Mouse (Mus musculus): Measurements from ENCODE around the gene Mutyh. TPM values are rescaled to one million over a fixed set of nuclear protein-coding genes. Genes with fewer than 3 reads are reported as not detected.

Gene Mutyh
- polyA plus RNA-seq, 1 experiment = 10.7 TPM

DNA sequence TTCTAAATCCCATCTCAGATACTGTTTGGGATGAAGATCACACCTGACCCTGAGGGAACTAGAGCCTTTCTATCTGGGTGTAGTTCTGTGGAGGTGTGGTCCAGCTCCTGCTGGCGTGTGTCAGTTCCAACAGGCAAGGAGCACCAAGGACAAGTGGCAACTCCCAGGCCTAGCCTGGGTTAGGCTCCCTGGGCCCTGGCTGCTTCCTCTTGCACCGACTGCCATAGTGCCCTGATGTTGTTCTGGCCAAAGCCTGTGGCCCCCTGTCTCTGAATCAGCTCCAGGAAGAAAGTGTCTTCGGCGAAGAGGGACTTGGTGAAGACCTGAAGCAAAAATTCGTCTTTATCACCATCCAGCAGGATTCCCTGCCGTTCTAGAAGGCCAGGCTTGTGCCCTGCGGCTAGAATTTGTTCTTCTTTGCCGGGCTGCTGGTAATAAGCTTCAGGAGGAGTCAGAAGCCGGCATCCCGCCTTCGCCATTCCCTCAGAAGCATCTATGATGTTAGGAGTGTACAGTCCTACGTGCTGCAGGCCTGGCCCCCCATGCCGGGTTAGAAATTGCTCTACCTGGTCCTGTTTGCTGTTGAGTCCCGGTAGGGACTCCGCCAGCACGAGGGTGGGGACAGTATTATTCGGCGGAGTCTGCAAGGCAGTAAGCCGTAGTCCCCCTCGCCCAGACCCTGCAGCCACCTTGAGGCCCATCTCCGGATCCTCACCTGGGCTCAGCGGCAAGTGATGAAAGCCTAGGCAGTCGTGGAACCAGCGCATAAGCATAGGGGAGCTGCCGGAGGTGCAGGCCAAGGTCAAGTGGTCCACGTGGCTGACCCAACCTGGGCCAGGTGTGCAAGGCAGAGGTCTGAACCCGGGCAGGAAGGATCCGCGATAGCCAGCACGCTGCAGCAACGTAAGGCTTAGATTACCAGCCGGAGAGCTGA lies 12.7 kb downstream of the Mutyh start:
- no peak for TF ChIP-seq POLR2A (IDR thresholded peaks at IDR 0.05; ENCODE audit: low read depth, low read length)
- no peak for TF ChIP-seq CTCF (IDR thresholded peaks at IDR 0.05; ENCODE audit: extremely low read depth, insufficient read depth, insufficient read length, insufficient replicate concordance)
- Histone ChIP-seq H3K27me3 (ENCODE audit: control insufficient read depth, insufficient read depth, low read length) (peaks cover 8% of the 10 kb centered on the region; the same call in 1 of the 2 replicates), H3K4me1 (ENCODE audit: control insufficient read depth, insufficient read depth, insufficient read length) (peaks cover 13% of the 10 kb centered on the region; the same call in 1 of the 2 replicates), H3K36me3 (ENCODE audit: control insufficient read depth, insufficient read depth, low read length) (no peaks in the 10 kb centered on the region; the same call in 1 of the 2 replicates), H3K27ac (ENCODE audit: insufficient read depth, low read length) (no peak overlapping the region), H3K4me3 (ENCODE audit: extremely low read depth, insufficient read depth, insufficient read length) (peak overlapping the region; percentile 69; the same call in 1 of the 2 replicates)
- 52% methylated on average over 32 of the region's 32 CpGs for WGBS
- no peak for DNase-seq (ENCODE audit: low read depth in 1 of 2, low spot score in 2 of 2)

DNA sequence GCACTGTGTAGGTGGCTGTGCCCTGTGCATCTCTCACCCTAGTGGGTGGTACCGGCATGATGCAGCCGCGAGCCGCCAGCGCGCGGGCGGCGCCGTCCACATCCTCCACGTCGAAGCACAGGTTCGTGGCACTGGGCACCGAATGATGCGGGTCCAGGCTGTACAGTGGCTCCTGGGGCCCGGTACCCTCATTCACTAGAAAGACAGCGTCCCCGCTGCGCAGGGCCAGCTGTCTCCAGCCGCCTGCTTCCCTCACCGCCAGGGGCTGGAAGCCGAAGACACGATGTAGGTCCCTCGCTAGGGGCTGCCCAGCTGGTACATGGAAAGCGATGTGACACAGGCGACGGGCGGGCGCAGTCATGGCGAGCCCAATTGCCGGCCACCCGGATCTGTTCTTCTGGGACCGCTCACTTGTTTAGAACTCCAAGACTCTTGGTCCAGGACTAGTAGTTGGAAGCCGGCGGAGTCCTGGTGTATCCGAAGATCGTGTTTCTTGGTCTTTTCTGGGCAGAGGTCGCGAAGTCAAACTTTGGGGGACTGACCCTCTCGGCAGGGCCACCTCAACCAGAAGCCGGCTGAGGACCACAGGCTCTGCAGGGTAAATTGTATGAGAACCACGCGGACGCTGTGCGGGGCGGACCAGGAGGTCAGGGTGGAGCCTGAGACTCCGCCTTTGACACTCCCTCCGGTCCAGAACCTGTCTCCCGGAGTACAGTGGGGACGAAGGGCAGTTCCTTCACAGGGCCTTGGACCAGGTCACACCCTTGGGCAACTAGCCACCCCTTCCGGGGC lies 13.6 kb downstream of the Mutyh start:
- Histone ChIP-seq H3K36me3 (ENCODE audit: control insufficient read depth, insufficient read depth, low read length) (no peaks in the 10 kb centered on the region; the same call in 1 of the 2 replicates), H3K27ac (ENCODE audit: insufficient read depth, low read length) (no peak overlapping the region), H3K27me3 (ENCODE audit: control insufficient read depth, insufficient read depth, low read length) (peaks cover 8% of the 10 kb centered on the region; the same call in 1 of the 2 replicates), H3K4me3 (ENCODE audit: extremely low read depth, insufficient read depth, insufficient read length) (peak overlapping the region; percentile 69), H3K4me1 (ENCODE audit: control insufficient read depth, insufficient read depth, insufficient read length) (peaks cover 13% of the 10 kb centered on the region; the same call in 1 of the 2 replicates)
- peak in 1 of 2 experiments; percentile 30 for DNase-seq (ENCODE audit: low read depth in 1 of 2, low spot score in 2 of 2)
- WGBS = 1% methylated on average over 51 of the region's 51 CpGs
- TF ChIP-seq POLR2A (IDR thresholded peaks at IDR 0.05; ENCODE audit: low read depth, low read length) (no peak), CTCF (IDR thresholded peaks at IDR 0.05; ENCODE audit: extremely low read depth, insufficient read depth, insufficient read length, insufficient replicate concordance) (no peak; the same call in 1 of the 2 replicates)

DNA sequence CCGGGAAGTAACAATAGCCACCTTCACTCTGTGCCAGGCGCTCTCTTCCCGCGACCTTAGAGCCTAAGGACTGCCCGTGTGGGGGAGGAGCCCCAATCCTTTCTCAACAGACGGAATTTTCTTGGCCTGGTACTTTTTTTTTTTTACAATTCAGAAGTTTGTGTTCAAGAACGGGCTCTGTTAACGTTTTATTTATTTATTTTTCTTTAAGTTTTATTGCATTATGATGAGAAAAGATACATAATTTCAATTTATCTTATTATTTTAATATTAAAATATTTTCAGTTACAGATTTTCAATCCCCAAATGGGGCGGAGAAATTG lies 14.1 kb downstream of the Mutyh start, which contains the start of gene Hpdl:
Gene Hpdl (minus strand): TSS at position 14 of the 323 bp plus-strand sequence.
- Histone ChIP-seq H3K4me3 (ENCODE audit: extremely low read depth, insufficient read depth, insufficient read length) (peak within 1 kb of the TSS; percentile 69), H3K36me3 (ENCODE audit: control insufficient read depth, insufficient read depth, low read length) (no peaks in the 10 kb centered on the region; the same call in 1 of the 2 replicates), H3K4me1 (ENCODE audit: control insufficient read depth, insufficient read depth, insufficient read length) (peaks cover 13% of the 10 kb centered on the region; the same call in 1 of the 2 replicates), H3K27ac (ENCODE audit: insufficient read depth, low read length) (no peak within 1 kb of the TSS), H3K27me3 (ENCODE audit: control insufficient read depth, insufficient read depth, low read length) (peaks cover 8% of the 10 kb centered on the region; the same call in 1 of the 2 replicates)
- no peak for TF ChIP-seq CTCF (IDR thresholded peaks at IDR 0.05; ENCODE audit: extremely low read depth, insufficient read depth, insufficient read length, insufficient replicate concordance)
- TF ChIP-seq POLR2A (IDR thresholded peaks at IDR 0.05; ENCODE audit: low read depth, low read length) = no peak
- 12% methylated on average over 9 of the region's 9 CpGs for WGBS
- no peak for DNase-seq (ENCODE audit: low read depth in 1 of 2, low spot score in 2 of 2)

DNA sequence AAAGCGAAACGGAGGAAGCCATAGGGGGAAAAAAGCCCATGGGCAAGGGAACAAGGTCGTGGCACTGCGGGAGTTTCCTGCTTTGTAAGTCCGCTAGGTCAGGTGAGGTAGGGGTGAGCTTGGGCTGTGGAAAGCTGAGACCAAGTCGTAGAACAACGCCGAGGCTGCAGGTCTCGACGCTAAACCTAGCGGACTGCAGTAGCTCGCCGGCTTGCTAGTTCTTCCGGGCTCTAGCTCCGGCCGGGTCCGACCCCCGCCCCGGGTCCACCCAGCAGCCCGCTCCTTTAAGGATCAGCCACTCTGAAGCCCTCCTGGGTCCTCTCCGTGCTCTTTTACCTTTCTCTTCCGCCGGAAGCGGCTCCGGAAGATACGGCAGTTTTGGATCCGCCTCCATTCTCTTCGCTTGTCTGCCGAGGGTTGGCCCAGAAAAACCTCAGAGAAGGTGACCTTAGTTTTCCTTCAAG lies 17.1 kb downstream of the Mutyh start:
- H3K36me3 ChIP-seq (ENCODE audit: control insufficient read depth, insufficient read depth, low read length) = no peaks in the 10 kb centered on the region
- peak; percentile 38 to 68 for DNase-seq (ENCODE audit: low read depth in 1 of 2, low spot score in 2 of 2)
- H3K27ac ChIP-seq (ENCODE audit: insufficient read depth, low read length) = peak overlapping the region; percentile 83
- TF ChIP-seq POLR2A (IDR thresholded peaks at IDR 0.05; ENCODE audit: low read depth, low read length) (peak; percentile 38; the same call in 1 of the 2 replicates), CTCF (IDR thresholded peaks at IDR 0.05; ENCODE audit: extremely low read depth, insufficient read depth, insufficient read length, insufficient replicate concordance) (no peak)
- H3K4me1 ChIP-seq (ENCODE audit: control insufficient read depth, insufficient read depth, insufficient read length) = peaks cover 13% of the 10 kb centered on the region; the same call in 1 of the 2 replicates
- H3K4me3 ChIP-seq (ENCODE audit: extremely low read depth, insufficient read depth, insufficient read length) = peak overlapping the region; percentile 78
- peaks cover 8% of the 10 kb centered on the region; the same call in 1 of the 2 replicates for H3K27me3 ChIP-seq (ENCODE audit: control insufficient read depth, insufficient read depth, low read length)
- 2% methylated on average over 29 of the region's 29 CpGs for WGBS

DNA sequence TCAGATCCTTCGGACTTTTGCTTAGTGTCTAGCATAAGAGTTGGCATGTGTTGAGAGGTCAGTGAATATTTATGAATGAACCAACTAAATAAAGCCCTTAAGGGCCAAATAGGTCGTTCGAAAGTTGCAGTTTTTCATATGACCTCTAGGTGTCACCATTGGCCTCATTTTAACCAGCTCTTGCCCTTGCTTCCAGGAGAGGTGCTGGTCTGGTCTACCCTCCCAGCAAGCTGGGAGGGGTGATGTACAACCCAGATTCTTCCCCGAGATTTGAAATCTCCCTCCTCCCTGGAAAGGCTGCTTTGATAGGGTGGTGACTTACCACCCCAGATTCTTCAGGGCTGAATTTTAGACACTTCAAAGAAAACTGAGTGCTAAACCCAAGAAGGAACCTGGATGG lies 20.3 kb downstream of the Mutyh start:
- no peak overlapping the region for H3K27ac ChIP-seq (ENCODE audit: insufficient read depth, low read length)
- H3K27me3 ChIP-seq (ENCODE audit: control insufficient read depth, insufficient read depth, low read length) = no peaks in the 10 kb centered on the region
- WGBS = 2% methylated on average over 4 of the region's 4 CpGs
- H3K4me1 ChIP-seq (ENCODE audit: control insufficient read depth, insufficient read depth, insufficient read length) = peaks cover 6% of the 10 kb centered on the region; the same call in 1 of the 2 replicates
- TF ChIP-seq CTCF (IDR thresholded peaks at IDR 0.05; ENCODE audit: extremely low read depth, insufficient read depth, insufficient read length, insufficient replicate concordance) (peak; percentile 35; the same call in 1 of the 2 replicates), POLR2A (IDR thresholded peaks at IDR 0.05; ENCODE audit: low read depth, low read length) (no peak)
- H3K36me3 ChIP-seq (ENCODE audit: control insufficient read depth, insufficient read depth, low read length) = no peaks in the 10 kb centered on the region
- no peak overlapping the region for H3K4me3 ChIP-seq (ENCODE audit: extremely low read depth, insufficient read depth, insufficient read length)
- DNase-seq (ENCODE audit: low read depth in 1 of 2, low spot score in 2 of 2) = peak in 1 of 2 experiments; percentile 58

DNA sequence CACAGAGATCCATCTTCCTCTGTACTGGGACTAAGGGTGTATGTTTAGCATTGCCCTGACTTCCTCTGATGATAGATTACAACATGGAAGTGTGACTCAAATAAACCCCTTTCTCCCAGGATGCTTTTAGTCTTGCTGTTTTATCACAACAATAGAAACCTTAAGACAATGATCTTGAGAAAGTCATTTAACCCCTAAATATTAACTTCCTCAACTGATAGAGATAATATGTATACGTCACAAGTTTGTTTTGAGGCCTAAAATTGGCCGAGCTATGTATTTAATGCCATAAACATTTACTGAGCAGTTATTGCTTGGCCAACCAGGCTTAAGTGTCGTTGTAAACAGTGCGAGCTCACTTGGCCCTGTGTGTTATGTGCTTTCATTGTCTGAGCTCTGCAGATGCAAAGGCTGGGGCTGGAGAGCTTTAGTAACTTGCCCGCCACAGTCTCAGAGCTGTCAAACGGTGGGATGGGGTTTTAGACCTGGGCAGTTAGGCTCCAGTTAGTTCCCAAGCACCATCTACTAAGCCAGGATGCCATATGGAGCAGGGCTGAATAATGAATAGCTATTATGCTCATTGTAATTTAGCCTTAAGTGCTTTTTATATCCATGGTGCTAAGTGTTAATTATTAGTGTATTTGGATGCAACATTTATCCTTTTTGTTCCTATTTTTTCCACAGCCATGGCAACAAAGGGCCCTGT lies 22.0 kb downstream of the Mutyh start:
- Histone ChIP-seq H3K27me3 (ENCODE audit: control insufficient read depth, insufficient read depth, low read length) (no peaks in the 10 kb centered on the region), H3K27ac (ENCODE audit: insufficient read depth, low read length) (no peak overlapping the region)
- WGBS = 84% methylated on average over 6 of the region's 6 CpGs

More for the DNA sequence above, 22.0 kb downstream of the Mutyh start:
- Histone ChIP-seq H3K4me3 (ENCODE audit: extremely low read depth, insufficient read depth, insufficient read length) (no peak overlapping the region), H3K4me1 (ENCODE audit: control insufficient read depth, insufficient read depth, insufficient read length) (peaks cover 2% of the 10 kb centered on the region; the same call in 1 of the 2 replicates), H3K36me3 (ENCODE audit: control insufficient read depth, insufficient read depth, low read length) (no peaks in the 10 kb centered on the region)
- no peak for TF ChIP-seq CTCF (IDR thresholded peaks at IDR 0.05; ENCODE audit: extremely low read depth, insufficient read depth, insufficient read length, insufficient replicate concordance)
- TF ChIP-seq POLR2A (IDR thresholded peaks at IDR 0.05; ENCODE audit: low read depth, low read length) = no peak
- DNase-seq (ENCODE audit: low read depth in 1 of 2, low spot score in 2 of 2) = no peak

Data from spleen, adult 2 months (tissue).